Mouse (Mus musculus) urinary bladder, adult 2 months (tissue): ENCODE measurements around the gene Kars. TPM values are rescaled to one million over a fixed set of nuclear protein-coding genes. Genes with fewer than 3 reads are reported as not detected.
A peak's percentile ranks its signal among the peaks of the same experiment; 100 is the strongest.

Experiments
- DNase-seq: peaks from one replicate; pipeline ENCODE4 v3.0.0; 2022; ENCODE audit warnings: low spot score
- polyA plus RNA-seq: library from polyadenylated mRNA; depleted of rRNA; stranded (reverse); fragments of >200 nt; gene quantifications from 2 replicates; pipeline ENCODE4 v1.2.3, GENCODE M21; 2012; rRNA removed

The Kars gene
- 65.4 and 82.7 TPM in 2 replicates for polyA plus RNA-seq

DNA sequence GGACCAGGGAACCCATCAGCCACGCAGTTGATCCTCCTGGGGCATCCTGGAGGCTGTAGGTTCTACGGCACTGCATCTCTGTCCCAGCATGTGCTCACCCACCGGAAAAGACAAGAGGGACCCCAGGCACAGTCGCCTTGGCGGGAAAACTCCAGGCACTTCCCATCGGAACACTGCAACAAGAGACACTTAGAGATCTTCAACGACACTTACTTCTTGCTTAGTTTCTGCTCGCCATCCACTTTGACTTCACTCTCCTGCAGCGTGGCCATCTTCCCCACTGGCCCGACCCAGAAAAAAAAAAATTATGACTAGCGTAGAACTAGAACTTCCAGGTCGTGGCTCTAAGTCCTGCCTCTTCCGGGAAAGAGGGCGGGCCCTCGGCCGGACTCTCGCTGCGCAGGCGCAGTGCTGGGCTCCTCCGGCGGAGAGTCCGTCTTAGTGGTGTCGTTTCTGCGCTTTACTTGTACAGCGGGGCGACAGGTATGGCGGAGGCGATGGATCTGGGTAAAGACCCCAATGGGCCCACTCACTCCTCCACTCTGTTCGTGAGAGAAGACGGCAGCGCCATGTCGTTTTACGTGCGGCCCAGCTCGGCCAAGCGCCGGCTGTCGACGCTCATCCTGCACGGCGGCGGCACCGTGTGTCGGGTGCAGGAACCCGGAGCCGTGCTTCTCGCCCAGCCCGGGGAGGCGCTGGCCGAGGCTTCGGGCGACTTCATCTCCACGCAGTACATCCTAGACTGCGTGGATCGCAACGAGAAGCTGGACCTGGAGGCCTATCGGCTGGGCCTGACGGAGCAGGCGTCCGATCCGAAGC lies at the start of gene Kars, which contains the start of gene Terf2ip:
Gene Kars, minus strand, starts transcription at position 327 of the 819 bp plus-strand sequence.
Gene Terf2ip, plus strand, starts transcription at position 402 of the 819 bp plus-strand sequence.
- DNase-seq = peak; percentile 81

DNA sequence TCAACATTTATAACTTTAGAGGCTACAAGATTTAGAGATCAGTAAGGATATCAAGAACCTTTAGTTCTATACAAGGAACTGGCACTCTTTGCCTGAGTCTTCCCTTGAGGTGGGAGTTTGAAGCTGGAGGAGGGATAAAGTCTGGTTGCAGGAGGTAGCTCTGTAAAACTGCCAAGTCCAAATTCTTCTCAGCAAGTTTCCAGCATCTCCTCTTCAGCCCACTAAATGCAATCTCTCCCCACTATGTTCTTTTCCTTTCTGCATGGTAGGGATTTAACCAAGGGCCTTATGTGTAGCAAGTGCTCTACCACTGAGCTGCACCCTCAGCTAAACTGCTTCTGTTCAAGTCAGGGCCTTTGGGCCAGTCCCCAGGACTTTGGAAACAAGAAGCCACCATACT lies 43.3 kb upstream of the Kars start:
- no peak for DNase-seq

DNA sequence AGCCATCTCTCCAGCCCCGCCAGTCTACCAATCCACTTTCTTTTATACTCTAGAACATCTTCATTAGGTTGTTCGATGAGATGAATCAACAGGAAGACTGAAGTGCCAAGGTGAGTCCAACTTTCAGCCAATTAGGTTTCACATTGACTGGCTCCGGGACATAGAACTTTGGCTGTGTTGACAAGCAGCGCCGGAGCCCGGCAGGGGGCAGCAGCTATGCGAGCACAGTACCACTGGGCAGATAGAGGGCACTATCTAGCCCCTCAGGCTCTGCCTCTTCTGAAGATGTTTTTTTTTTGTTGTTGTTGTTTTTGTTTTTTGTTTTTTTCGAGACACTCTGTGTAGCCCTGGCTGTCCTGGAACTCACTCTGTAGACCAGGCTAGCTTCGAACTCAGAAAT lies 40.4 kb upstream of the Kars start:
- no peak for DNase-seq

DNA sequence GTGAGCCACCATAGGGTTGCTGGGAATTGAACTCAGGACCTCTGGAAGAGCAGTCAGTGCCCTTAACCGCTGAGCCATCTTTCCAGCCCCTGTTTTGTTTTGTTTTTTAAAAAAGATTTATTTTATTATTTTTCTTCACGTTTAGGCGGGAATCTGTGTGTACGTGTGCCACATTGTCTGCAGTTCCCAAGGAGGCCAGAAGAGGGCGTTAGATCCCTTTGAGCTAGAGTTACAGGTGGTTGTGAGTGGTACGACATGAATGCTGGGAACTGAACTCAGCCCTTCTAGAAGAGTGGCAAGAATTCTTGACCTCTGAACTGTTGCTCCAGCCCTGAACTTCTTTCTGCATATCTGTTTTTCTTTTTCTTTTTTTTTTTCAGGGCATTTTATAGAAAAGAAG lies 38.9 kb upstream of the Kars start:
- DNase-seq = no peak

DNA sequence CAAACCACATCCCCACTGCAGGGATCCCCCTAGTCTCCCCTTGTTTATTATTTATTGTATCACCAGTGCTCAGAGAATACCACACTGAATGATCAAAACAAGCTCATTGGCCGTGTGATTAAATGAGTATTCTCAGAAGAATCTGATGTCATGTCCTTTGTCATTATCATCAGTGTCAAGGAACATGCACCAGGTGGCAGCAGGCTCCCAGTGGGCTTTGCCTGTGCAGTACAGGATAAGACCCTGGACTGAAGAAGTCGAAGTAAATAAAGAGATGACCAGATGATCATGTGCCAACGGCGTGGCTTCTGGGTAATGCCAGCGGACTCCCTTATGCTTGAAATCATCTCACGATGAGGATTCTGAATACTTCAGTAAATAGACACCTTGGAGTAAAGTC lies 37.2 kb upstream of the Kars start:
- DNase-seq = no peak

DNA sequence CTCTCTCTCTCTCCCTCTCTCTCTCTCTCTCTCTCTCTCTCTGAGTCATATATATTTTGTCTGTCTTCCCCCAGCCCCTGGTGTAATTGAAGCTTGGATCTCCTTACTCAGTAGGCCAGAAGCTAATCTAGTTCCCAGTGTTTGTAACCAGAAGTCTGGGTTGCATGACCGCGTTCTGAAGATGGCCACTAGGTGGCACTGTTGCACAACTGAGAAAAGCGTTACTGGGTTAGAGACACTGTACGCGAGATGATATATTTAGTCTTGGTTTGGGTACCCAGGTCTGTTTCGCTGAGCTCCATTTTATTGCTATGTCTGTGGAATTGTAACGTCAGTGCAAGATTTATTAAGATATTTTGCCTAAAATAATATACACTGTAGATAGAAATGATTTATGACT lies 34.8 kb upstream of the Kars start:
- peak; percentile 46 for DNase-seq

DNA sequence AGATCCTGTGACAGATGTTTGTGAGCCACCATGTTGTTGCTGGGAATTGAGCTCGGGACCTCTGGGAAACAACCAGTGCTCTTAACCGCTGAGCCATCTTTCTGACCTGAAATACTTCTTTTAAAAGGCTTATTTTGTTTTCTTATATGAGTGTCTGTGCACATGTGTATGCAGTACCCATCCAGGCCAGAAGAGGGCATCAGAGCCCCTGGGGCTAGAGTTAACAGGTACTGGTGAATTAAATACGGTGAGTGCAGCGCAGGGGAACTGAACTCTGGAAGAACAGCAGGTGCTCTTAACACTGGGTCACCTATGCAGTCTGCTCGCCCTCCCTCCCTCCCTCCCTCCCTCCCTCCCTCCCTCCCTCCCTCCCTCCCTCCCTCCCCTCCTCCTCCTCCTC lies 34.1 kb upstream of the Kars start:
- DNase-seq = no peak

DNA sequence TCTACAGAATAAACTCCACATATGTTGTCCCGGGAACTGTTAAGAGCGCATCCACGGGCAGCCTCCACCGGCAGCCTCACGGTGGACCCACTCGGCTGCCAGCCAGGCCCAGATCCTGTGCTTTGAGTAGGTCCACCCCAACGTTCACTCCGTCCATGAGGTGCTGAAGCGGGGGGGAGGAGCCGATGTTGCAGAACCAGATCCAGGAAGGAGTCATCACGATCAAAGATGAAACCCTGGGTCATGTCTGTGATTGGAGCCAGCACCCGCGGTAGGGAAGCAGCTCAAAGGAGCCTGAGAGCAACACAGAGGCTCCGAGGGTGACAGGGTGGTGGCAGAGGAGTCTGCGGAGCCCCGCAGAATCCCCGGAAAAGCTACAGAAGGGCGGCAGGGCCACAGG lies 26.4 kb upstream of the Kars start:
- no peak for DNase-seq

DNA sequence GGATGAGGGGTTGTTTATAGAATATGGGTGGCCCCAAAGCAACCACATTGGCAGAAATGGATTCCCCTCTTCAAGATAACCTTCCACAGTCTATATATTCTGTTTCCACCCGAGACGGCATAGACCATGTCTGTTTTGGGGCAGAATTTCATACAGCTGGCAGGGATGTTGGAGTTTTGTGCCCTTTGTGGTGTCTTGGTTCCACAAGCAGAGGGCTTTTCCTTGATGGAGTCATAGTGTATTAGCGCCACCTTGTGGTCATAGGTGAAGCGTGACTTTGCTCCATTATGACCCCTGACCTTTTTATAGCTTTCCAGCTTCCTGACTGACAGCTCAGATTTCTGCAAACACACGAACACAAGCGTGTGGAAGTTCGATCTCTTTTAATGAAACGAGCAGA lies 23.5 kb upstream of the Kars start:
- no peak for DNase-seq

DNA sequence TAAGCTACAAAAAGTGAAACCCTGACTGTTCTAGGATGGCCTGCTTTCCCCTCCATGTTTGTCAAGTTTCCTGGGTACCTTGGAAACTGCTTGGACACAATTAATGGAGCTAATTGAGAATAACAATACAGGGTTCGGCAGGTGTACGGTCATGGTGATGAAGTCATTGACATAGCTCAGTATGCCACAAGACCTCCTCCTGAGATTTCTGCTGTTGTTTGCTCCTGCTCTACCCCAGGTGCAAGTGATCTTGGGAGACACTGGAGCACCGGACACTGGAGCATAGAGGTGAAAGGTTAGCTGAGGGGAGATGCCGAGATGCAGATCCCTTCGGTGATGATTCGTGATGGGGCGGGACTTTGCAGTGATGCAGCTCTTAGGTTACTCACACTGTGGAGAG lies 21.9 kb upstream of the Kars start:
- no peak for DNase-seq

DNA sequence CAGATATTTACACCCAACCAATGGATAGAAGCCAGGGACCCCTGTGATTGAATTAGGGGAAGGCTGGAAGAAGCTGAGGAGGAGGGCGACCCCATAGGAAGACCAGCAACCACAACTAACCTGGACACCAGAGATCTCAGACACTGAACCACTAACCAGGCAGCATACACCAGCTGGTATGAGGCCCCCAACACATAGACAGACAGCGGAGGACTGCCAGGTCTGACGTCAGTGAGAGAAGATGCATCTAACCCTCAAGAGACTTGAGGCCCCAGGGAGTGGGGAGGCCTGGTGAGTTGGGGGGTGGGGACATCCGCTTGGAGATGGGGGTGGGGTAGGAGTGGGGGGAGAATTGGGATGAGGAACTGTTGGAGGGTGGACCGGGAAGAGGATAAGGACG lies 19.5 kb upstream of the Kars start:
- no peak for DNase-seq

DNA sequence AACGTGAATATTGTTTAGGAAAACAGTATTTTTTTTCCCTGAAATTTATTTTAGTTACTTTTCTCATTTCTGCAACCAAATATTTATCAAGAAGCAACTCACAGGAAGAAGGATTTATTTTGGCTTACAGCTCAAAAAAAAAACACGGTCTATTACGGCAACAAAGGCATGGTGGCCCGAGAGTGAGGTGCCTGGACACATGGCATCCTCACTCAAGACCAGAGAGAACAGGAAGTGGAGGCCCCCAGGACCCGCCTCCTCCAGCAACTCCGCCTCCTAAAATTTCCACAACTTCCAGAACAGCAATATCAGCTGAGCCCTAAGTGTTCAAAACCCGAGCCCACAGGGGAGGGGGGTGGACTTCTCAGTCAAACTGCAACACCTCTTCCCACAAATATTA lies 18.3 kb upstream of the Kars start:
- DNase-seq = no peak

DNA sequence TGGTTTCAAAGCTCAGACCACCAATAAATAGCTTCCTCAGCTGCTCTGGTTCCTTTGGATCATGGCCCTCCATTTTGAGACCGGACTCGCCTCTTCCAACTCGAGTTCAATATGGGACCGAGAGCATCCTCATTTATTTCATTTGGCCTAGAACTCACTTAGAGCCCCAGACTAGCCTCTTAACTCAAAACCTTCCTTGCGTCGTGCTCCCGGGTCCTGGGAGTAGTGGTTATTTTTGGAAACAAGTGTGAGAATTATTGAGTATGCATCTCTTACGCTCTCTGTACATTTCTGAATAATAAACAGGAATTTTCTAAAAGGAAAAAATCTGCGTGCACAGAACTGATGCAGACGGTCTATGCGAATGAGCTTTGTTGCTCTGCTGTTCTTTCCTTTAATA lies 3.8 kb upstream of the Kars start, which contains the start of gene Gm6793:
Gene Gm6793, minus strand, starts transcription at position 101 of the 400 bp plus-strand sequence.
- DNase-seq = no peak

DNA sequence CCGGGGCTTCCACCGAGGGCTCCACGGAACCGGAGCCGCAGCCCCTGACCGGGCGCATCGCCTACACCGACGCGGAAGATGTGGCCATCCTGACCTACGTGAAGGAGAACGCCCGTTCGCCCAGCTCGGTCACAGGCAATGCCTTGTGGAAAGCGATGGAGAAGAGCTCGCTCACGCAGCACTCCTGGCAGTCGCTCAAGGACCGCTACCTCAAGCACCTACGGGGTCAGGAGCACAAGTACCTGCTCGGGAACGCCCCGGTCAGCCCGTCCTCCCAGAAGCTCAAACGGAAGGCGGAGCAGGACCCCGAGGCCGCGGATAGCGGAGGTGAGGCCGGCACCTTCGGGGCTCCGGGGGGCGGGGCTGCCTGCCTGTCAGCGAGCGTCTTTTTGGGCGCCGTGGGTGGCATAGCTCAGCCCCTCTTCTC lies 706 bp upstream of the Kars start:
- peak; percentile 44 for DNase-seq

DNA sequence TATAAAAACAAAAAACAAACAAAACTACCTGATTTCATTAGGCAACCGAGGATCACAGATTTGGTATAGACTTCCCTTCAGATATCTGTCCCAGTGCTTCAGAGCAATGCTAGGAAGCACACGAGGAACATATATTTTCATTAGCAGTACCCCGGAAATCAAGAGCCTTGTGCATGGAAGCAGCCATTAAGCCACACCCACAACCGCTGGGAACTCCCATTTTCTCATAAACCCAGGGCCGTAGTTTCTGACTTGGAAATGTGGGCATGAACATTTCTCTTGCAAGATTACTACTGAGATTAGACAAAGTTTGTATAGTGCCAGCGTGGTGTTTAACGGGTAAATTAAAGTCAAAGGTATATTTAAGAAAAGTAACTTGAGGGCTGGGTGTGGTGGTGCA lies 1.6 kb downstream of the Kars start:
- no peak for DNase-seq

DNA sequence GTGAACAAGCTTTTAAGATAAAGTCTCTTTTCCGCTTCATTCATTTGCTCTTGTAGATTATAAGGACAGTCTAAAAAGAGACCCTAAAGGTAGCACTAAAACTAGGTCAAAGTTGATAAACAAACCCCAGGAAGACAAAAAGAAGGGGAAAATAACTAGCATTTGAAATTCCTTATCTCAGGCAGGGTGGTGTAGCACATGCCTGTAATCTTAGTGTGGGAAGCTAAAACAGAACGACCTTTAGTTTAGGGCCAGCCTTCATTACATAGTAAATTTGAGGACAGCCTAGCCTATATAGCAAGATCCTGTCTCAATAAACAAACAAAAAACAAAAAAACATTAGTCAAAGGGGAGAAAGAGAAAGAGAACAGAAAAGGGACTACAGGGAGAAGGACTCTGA lies 3.5 kb downstream of the Kars start:
- DNase-seq = no peak

DNA sequence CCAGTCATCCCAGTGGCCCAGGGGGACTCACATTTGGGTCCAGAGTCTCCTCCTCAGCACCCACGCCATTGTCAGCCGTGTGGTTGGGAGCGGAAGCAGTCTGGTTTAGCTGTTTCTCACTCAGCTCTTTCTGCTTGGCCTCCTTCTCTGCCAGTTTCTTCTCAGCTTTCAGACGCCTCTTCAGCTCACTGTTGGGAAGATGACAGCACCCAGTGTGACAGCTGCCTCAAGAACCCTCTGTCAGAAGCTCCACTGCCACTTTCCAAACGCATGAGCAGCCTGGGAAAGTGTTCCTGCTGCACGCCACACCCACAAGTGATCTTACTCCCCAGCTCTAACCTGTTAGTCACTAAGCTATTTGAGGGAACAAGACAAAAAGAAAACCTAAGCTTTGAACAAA lies 5.5 kb downstream of the Kars start:
- DNase-seq = no peak

DNA sequence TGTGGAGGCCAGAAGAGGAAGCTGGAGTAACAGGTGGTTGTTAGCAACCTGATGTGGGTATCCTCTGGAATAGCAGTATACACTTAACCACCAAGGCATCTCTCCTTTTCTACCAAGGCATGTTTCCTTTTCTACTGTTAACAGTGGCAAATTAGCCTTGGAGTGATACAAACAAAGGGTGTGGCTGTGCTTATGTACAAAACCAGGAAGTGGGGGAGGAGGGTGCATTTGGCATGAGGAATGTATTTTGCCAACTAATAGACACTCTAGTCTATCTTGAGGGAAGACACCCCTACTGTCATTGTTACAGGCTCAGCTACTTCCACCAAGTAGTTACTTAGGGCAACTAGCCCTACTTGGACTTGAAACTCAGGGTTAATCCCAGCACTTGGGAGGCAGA lies 6.4 kb downstream of the Kars start:
- no peak for DNase-seq

DNA sequence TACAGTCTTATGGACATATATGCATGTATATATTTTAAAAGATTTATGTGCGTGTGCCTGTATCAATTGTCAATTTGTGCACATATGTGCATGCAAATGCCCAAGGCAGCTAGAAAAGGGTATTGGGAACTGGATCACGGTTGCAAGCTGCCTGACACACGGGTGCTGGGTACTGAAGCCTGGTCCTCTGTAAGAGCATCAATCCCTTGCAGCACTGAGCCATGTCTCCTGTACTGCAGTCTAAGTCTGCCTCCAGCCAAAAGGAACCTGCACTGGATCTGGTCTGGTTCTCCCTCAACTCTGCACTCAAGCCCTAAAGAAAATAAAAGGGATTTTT lies 18.5 kb downstream of the Kars start:
- no peak for DNase-seq

DNA sequence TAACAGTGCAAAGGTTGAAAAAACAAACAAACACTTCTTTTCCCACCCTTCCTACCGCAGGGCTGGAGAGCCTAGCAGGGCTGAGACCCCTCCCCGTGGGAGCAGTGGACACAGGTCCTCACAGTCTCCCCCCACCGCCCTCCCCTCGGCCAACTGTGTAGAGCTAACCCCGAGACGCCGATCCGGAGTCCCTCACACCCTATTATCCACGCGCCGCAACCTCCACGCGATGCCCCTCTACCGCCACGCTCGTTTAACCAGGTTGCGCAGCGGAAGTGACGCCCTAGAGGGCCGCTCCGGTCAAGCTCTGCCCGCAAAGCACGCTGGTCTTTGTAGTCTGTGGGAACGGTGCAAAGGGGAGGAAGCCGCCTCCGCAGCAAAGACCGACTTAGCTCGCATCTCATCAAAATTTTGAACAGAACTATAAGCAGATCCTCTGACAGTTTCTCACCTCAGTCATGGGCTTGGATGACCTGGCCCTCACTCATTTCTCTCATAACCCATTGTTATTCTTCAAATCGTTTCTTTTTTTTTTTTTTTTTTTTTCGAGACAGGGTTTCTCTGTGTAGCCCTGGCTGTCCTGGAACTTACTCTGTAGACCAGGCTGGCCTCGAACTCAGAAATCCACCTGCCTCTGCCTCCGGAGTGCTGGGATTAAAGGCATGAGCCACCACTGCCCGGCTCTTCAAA lies 19.0 kb downstream of the Kars start, which contains the start of gene Adat1:
Gene Adat1, minus strand, starts transcription at position 290 of the 690 bp plus-strand sequence.
- peak; percentile 55 for DNase-seq

DNA sequence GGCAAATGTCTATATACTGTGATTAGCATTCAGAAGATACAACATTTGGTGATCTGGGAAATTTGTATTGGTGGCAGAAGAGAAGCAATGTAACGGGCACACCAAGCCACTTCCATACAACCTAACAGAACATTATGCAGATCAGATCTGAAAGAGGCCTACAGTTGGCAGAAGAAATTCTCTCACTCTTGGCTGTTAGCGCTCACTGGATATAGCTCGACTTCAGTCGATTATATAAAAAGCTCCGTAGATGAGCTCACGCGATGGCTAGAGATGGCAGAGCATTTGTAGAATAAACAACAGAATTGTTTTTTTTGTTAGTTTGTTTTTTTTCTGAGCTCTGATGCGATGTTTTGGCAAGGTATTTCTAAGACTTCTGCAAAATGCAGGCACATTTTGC lies 19.8 kb downstream of the Kars start:
- no peak for DNase-seq

DNA sequence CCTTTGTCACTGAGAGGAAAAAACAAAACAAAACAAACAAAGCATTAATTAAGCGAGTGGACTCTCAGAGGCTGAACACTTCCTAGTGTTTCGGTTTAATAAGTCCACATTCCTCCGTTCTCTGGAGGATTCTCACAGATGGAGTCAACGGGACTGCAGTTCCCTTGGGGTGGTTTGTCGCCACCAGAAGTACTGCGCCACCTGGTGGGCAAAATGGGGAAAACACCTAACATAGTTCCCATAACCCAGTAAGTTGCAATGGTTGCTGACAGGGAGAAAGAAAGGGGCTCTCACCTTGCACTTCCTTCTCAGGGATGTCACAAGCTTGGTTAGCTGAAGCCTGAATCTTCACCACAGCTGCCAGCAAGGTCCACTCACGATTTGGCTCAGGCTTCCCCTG lies 21.2 kb downstream of the Kars start:
- DNase-seq = peak; percentile 34

DNA sequence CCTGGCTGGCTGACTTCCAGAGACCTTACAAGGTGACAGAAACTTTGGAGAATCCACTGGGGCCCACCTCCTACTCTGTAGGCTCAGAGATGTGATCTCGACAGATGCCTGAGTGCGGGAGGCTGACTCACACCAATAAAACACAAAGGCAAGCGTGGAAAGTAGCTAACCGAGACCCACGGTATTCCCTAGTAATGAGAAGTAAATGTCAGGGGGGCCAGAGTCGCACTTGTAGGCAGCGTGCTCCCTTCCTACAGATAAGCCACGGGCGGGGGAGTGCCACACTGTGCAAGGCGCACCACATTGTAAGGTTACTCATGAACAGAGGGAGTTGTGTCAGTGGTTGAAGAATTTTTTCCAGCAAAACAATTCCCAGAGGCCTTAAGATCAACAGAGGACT lies 26.6 kb downstream of the Kars start:
- no peak for DNase-seq
